Comparison of ENCODE assay signal across 9 mouse cellular contexts in the genomic region with DNA sequence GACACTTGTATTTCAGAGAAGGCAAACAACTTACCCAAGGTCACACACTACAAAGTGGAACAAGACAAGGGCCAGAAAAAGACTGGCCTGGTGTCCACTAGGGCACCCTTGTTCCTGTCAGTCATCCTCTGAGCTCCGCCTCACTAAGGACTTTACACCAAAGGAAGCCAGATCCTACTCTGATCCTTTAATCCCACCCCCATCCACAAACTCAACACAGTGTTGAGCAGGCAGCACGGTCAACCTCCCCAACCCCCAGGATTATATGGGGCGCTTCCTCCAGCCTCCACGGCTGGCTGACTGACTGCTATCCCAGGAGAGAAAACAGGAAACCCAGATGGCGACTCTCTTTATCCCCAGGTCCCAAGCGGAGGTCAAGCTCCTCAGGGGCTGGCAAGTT. TPM values are rescaled to one million over a fixed set of nuclear protein-coding genes. Genes with fewer than 3 reads are reported as not detected.
DNase-seq lines count a peak whose midpoint lies in the region; ATAC-seq and TF ChIP-seq lines count a peak whose summit lies in the region.
"Had no signal": no experiment of that assay in that cellular context is flagged by ENCODE, and none has a peak within 500 bp of the region (broad histone marks: within the 10 kb centered on the region; RNA-seq: fewer than 3 reads in every experiment).

No protein-coding gene starts in this region.

- no peak overlapping the region for H3K9ac ChIP-seq in intestine, embryonic 16.5 days (ENCODE audit: low read depth, low read length)

- H3ac ChIP-seq in myocyte (ENCODE audit: control insufficient read depth, insufficient read length): no peak overlapping the region

- H3K4me2 ChIP-seq in intestine, embryonic 16.5 days (ENCODE audit: low read depth, low read length): peak overlapping the region; percentile 45
- peak overlapping the region; percentile 57 for H3K4me2 ChIP-seq in myocyte (ENCODE audit: low read depth)

- H3K4me1 ChIP-seq in forebrain, embryonic 10.5 days: peaks cover 49% of the 10 kb centered on the region
- H3K4me1 ChIP-seq in intestine, embryonic 16.5 days (ENCODE audit: control insufficient read depth, insufficient read depth, low read length): peaks cover 27% of the 10 kb centered on the region

- H3K36me3 ChIP-seq in forebrain, embryonic 10.5 days (replicated peaks): no peaks in the 10 kb centered on the region
- no peaks in the 10 kb centered on the region for H3K36me3 ChIP-seq in intestine, embryonic 16.5 days (ENCODE audit: control insufficient read depth, insufficient read depth, low read length)
- no peaks in the 10 kb centered on the region for H3K36me3 ChIP-seq in myocyte (ENCODE audit: control insufficient read depth, insufficient read depth)

- no peaks in the 10 kb centered on the region for H3K79me2 ChIP-seq in myocyte (ENCODE audit: control insufficient read depth, insufficient read depth)

- WGBS in forebrain, embryonic 10.5 days: 8% methylated on average over 6 of the region's 6 CpGs
- 3% methylated on average over 6 of the region's 6 CpGs for WGBS in intestine, embryonic 16.5 days

- no peaks in the 10 kb centered on the region for H3K9me3 ChIP-seq in forebrain, embryonic 10.5 days
- no peaks in the 10 kb centered on the region for H3K9me3 ChIP-seq in intestine, embryonic 16.5 days (ENCODE audit: control insufficient read depth, low read length)

- H3K27ac ChIP-seq in forebrain, embryonic 10.5 days: no peak overlapping the region
- no peak overlapping the region for H3K27ac ChIP-seq in intestine, embryonic 16.5 days (ENCODE audit: low read length)

- peak; percentile 6 for DNase-seq in layer of hippocampus, adult 11-12 months (ENCODE audit: low spot score)
- DNase-seq in layer of hippocampus, adult 8-10 months (ENCODE audit: low spot score in 2 of 2): no peak
- DNase-seq in forebrain, embryonic 10.5 days (ENCODE audit: extremely low spot score, low spot score): no peak
- DNase-seq in cerebellum, adult 9-10 months: no peak
- no peak for DNase-seq in thymus, postnatal 10 days (ENCODE audit: low spot score in 2 of 2)
- DNase-seq: kidney, adult 9 months had no signal

- TF ChIP-seq POLR2A in myocyte (IDR thresholded peaks at IDR 0.05; ENCODE audit: insufficient read length, low read depth): no peak

- ATAC-seq in intestine, embryonic 16.5 days: 0 out of 2 replicates have a peak, but pooled peaks have one; percentile 4
- ATAC-seq in megakaryocyte-erythroid progenitor cell, adult 5-6 weeks (replicated peaks; ENCODE audit: low FRiP score, low TSS enrichment, poor library complexity, severe bottlenecking): no peak

- H3K27me3 ChIP-seq in forebrain, embryonic 10.5 days (ENCODE audit: poor library complexity, severe bottlenecking): peaks cover 82% of the 10 kb centered on the region
- peaks cover 54% of the 10 kb centered on the region for H3K27me3 ChIP-seq in intestine, embryonic 16.5 days (replicated peaks; ENCODE audit: control insufficient read depth, insufficient read depth, low read length)
- peaks cover 34% of the 10 kb centered on the region for H3K27me3 ChIP-seq in myocyte (ENCODE audit: control insufficient read depth, insufficient read depth, insufficient read length)

- H3K4me3 ChIP-seq in forebrain, embryonic 10.5 days: peak overlapping the region; percentile 34
- peak overlapping the region; percentile 23; the same call in 1 of the 2 replicates for H3K4me3 ChIP-seq in intestine, embryonic 16.5 days (ENCODE audit: low read length)
- no peak overlapping the region for H3K4me3 ChIP-seq in myocyte

TF ChIP-seq in myocyte, 11 proteins besides CTCF, POLR2A, EP300 and RAD21:
- TF ChIP-seq REST (IDR thresholded peaks at IDR 0.05; ENCODE audit: insufficient read depth, insufficient read length) (no peak), TCF3 (IDR thresholded peaks at IDR 0.05; ENCODE audit: insufficient read length, low read depth) (no peak), SRF (IDR thresholded peaks at IDR 0.05; ENCODE audit: control insufficient read depth, insufficient read length, low read depth) (no peak), MYOD1 (IDR thresholded peaks at IDR 0.05; ENCODE audit: control insufficient read depth in 1 of 3, insufficient read length in 2 of 3, low read depth in 2 of 3) (no peak), E2F4 (IDR thresholded peaks at IDR 0.05; ENCODE audit: insufficient read depth) (no peak), POLR2AphosphoS2 (IDR thresholded peaks at IDR 0.05; ENCODE audit: insufficient read length, low read depth) (no peak), USF1 (IDR thresholded peaks at IDR 0.05; ENCODE audit: low read depth) (no peak), MYOG (IDR thresholded peaks at IDR 0.05; ENCODE audit: control insufficient read depth in 1 of 3, insufficient read depth in 1 of 3, insufficient read length in 2 of 3, low read depth in 2 of 3) (no peak), MAX (IDR thresholded peaks at IDR 0.05; ENCODE audit: low read depth) (no peak), CEBPB (IDR thresholded peaks at IDR 0.05; ENCODE audit: insufficient read depth, poor library complexity, severe bottlenecking) (no peak), TCF12 (IDR thresholded peaks at IDR 0.05; ENCODE audit: insufficient read depth, poor library complexity, severe bottlenecking) (no peak)

RNA-seq across cellular contexts. Expression of a gene that starts 3.4 kb away (rescaled TPM):
- total RNA-seq in layer of hippocampus, adult 8-10 months (2022): 10 to 100 TPM; 63.8 to 85.9 (median 79.0) TPM
- polyA plus RNA-seq in forebrain, embryonic 10.5 days (2016; fragmentation: Nextera tagmentation; extraction: Ambion mirVana): 0.78 and 1.0 TPM in 2 replicates
- polyA plus RNA-seq in intestine, embryonic 16.5 days (2015; fragmentation: Nextera tagmentation; extraction: Ambion mirVana): 0.57 and 0.61 TPM in 2 replicates
- polyA plus RNA-seq in myocyte (2012; fragmentation: generic; extraction: Trizol): 0.13 TPM
- total RNA-seq in megakaryocyte-erythroid progenitor cell, adult 5-6 weeks (2014; fragmentation: Nextera tagmentation): not detected in 2 replicates
- total RNA-seq in megakaryocyte-erythroid progenitor cell, adult 5-6 weeks (2017): not detected in 2 replicates

RNA-seq across cellular contexts. Expression of a gene that starts 44.4 kb away (rescaled TPM):
- 1 to 10 TPM in 1 of 4 experiments, under 1 TPM in 2, not detected in 1; 0.34 to 1.3 (median 0.63) TPM for total RNA-seq in layer of hippocampus, adult 8-10 months (2022)
- polyA plus RNA-seq in forebrain, embryonic 10.5 days (2016; fragmentation: Nextera tagmentation; extraction: Ambion mirVana): 28.5 and 29.3 TPM in 2 replicates
- 12.8 and 14.6 TPM in 2 replicates for polyA plus RNA-seq in intestine, embryonic 16.5 days (2015; fragmentation: Nextera tagmentation; extraction: Ambion mirVana)
- 2.0 TPM for polyA plus RNA-seq in myocyte (2012; fragmentation: generic; extraction: Trizol)
- total RNA-seq in megakaryocyte-erythroid progenitor cell, adult 5-6 weeks (2014; fragmentation: Nextera tagmentation): 96.3 and 117 TPM in 2 replicates
- 40.1 and 70.3 TPM in 2 replicates for total RNA-seq in megakaryocyte-erythroid progenitor cell, adult 5-6 weeks (2017)

RNA-seq across cellular contexts. Expression of a gene that starts 53.3 kb away (rescaled TPM):
- total RNA-seq in layer of hippocampus, adult 8-10 months (2022): 1 to 10 TPM in 3 of 4 experiments, not detected in 1; 1.1 to 3.1 (median 2.1) TPM
- polyA plus RNA-seq in forebrain, embryonic 10.5 days (2016; fragmentation: Nextera tagmentation; extraction: Ambion mirVana): 20.8 and 23.7 TPM in 2 replicates
- 43.7 and 47.7 TPM in 2 replicates for polyA plus RNA-seq in intestine, embryonic 16.5 days (2015; fragmentation: Nextera tagmentation; extraction: Ambion mirVana)
- polyA plus RNA-seq in myocyte (2012; fragmentation: generic; extraction: Trizol): 4.5 TPM
- 118 and 137 TPM in 2 replicates for total RNA-seq in megakaryocyte-erythroid progenitor cell, adult 5-6 weeks (2014; fragmentation: Nextera tagmentation)
- 65.3 and 108 TPM in 2 replicates for total RNA-seq in megakaryocyte-erythroid progenitor cell, adult 5-6 weeks (2017)

RNA-seq across cellular contexts. Expression of a gene that starts 56.3 kb away (rescaled TPM):
- total RNA-seq in layer of hippocampus, adult 8-10 months (2022): 10 to 100 TPM; 44.2 to 55.4 (median 50.7) TPM
- polyA plus RNA-seq in forebrain, embryonic 10.5 days (2016; fragmentation: Nextera tagmentation; extraction: Ambion mirVana): 68.6 and 70.9 TPM in 2 replicates
- polyA plus RNA-seq in intestine, embryonic 16.5 days (2015; fragmentation: Nextera tagmentation; extraction: Ambion mirVana): 59.7 and 61.5 TPM in 2 replicates
- polyA plus RNA-seq in myocyte (2012; fragmentation: generic; extraction: Trizol): 102 TPM
- total RNA-seq in megakaryocyte-erythroid progenitor cell, adult 5-6 weeks (2014; fragmentation: Nextera tagmentation): 91.6 and 94.6 TPM in 2 replicates
- total RNA-seq in megakaryocyte-erythroid progenitor cell, adult 5-6 weeks (2017): 48.9 and 88.0 TPM in 2 replicates
